Mouse (Mus musculus) gastrocnemius, adult 8-10 months (tissue): Measurements from ENCODE around the gene H1foo. TPM values are rescaled to one million over a fixed set of nuclear protein-coding genes. Genes with fewer than 3 reads are reported as not detected.

Source experiments
- DNase-seq, 2 experiments: peaks; one replicate each; pipeline ENCODE4 v3.0.0; 2022; ENCODE audit warnings: low spot score in 2 of 2
- total RNA-seq, 4 experiments: library from RNA; stranded (reverse); gene quantifications; 2 replicates each; pipeline ENCODE4 v1.2.4; 2022

H1foo gene
- total RNA-seq, 4 experiments from 2014 or later: not detected

- DNase-seq: no peak
These were observed 17.2 kb upstream of the H1foo start for GRCm38 (mm10) chr6:115927292-115928242.

GRCm38 (mm10) chr6:115930018-115930417, 14.7 kb upstream of the H1foo start:
- DNase-seq: no peak

GRCm38 (mm10) chr6:115931639-115932038, 13.1 kb upstream of the H1foo start, which contains the start of gene Rho:
Gene Rho (plus strand): TSS chr6:115931748.
- no peak for DNase-seq

- DNase-seq: no peak
These were observed 12.3 kb upstream of the H1foo start for GRCm38 (mm10) chr6:115932391-115932790.

GRCm38 (mm10) chr6:115935544-115935943, 9.2 kb upstream of the H1foo start:
- no peak for DNase-seq

- no peak for DNase-seq
These were observed 6.7 kb upstream of the H1foo start for GRCm38 (mm10) chr6:115938011-115938410.

- no peak for DNase-seq
These were observed 5.9 kb upstream of the H1foo start for GRCm38 (mm10) chr6:115938798-115939197.

GRCm38 (mm10) chr6:115940603-115941002, 4.1 kb upstream of the H1foo start:
- DNase-seq: no peak

GRCm38 (mm10) chr6:115941128-115941527, 3.6 kb upstream of the H1foo start:
- no peak for DNase-seq

GRCm38 (mm10) chr6:115943498-115944427, 975 bp upstream of the H1foo start:
- no peak for DNase-seq

GRCm38 (mm10) chr6:115945633-115946032, 895 bp downstream of the H1foo start:
- DNase-seq: no peak

GRCm38 (mm10) chr6:115946389-115946788, 1.7 kb downstream of the H1foo start:
- DNase-seq: no peak

- no peak for DNase-seq
These were observed 9.9 kb downstream of the H1foo start for GRCm38 (mm10) chr6:115954506-115955074.

- no peak for DNase-seq
These were observed 10.4 kb downstream of the H1foo start for GRCm38 (mm10) chr6:115955169-115955568.

GRCm38 (mm10) chr6:115955664-115956063, 10.9 kb downstream of the H1foo start:
- no peak for DNase-seq

GRCm38 (mm10) chr6:115956418-115956921, 11.7 kb downstream of the H1foo start:
- no peak for DNase-seq

GRCm38 (mm10) chr6:115956922-115957601, 12.3 kb downstream of the H1foo start:
- peak in 1 of 2 experiments; percentile 70 for DNase-seq

- DNase-seq: no peak
These were observed 12.9 kb downstream of the H1foo start for GRCm38 (mm10) chr6:115957681-115958080.

- DNase-seq: no peak
These were observed 13.7 kb downstream of the H1foo start for GRCm38 (mm10) chr6:115958445-115958844.

GRCm38 (mm10) chr6:115959151-115959691, 14.5 kb downstream of the H1foo start:
- DNase-seq: peak; percentile 86 to 90
